Mouse (Mus musculus) gastrocnemius, postnatal 10 days (tissue): ENCODE data around the gene Hexb. TPM values are rescaled to one million over a fixed set of nuclear protein-coding genes. Genes with fewer than 3 reads are reported as not detected.
"Not testable (repeated sequence)": the region's sequence is repeated elsewhere in the genome, so short reads cannot be mapped to it uniquely, and the experiment has no call there.

Source experiments
- DNase-seq: peaks from one replicate; pipeline ENCODE4 v3.0.0; 2021; ENCODE audit warnings: mixed read lengths
- total RNA-seq, 2 experiments: library from RNA; stranded (reverse); gene quantifications; 2 replicates each; pipeline ENCODE4 v1.2.3; 2021

The Hexb gene
- total RNA-seq, 2 experiments from 2014 or later, result 16.2 to 25.9 TPM

- no peak for DNase-seq
Measured at GRCm38 (mm10) chr13:97182821-97183220, 15.3 kb downstream of the Hexb start.

- DNase-seq, result no peak
Measured at GRCm38 (mm10) chr13:97180113-97180828, 17.9 kb downstream of the Hexb start.

- no peak for DNase-seq
Measured at GRCm38 (mm10) chr13:97178943-97179342, 19.2 kb downstream of the Hexb start.

GRCm38 (mm10) chr13:97176731-97177130, 21.4 kb downstream of the Hexb start:
- no peak for DNase-seq

GRCm38 (mm10) chr13:97175520-97176264, 22.5 kb downstream of the Hexb start:
- DNase-seq, result no peak

GRCm38 (mm10) chr13:97145834-97146233, 52.3 kb downstream of the Hexb start:
- DNase-seq, result peak; percentile 39

GRCm38 (mm10) chr13:97142321-97142720, 55.8 kb downstream of the Hexb start:
- DNase-seq, result no peak

- not testable (repeated sequence) for DNase-seq
Measured at GRCm38 (mm10) chr13:97138404-97138931, 59.7 kb downstream of the Hexb start.

- peak; percentile 76 for DNase-seq
Measured at GRCm38 (mm10) chr13:97137466-97138400, 60.4 kb downstream of the Hexb start, which contains the start of the genes Gfm2 and Nsa2. Gfm2 (plus strand) TSS chr13:97137937. Nsa2 (minus strand) TSS chr13:97137937.

- DNase-seq, result not testable (repeated sequence)
Measured at GRCm38 (mm10) chr13:97130413-97130812, 67.7 kb downstream of the Hexb start.

- DNase-seq, result not testable (repeated sequence)
Measured at GRCm38 (mm10) chr13:97129654-97130053, 68.5 kb downstream of the Hexb start.

Other genes with a start within 250 kb of the Hexb start
- gene 1700029F12Rik, start 164.0 kb downstream of the Hexb start, total RNA-seq, result not detected
- under 1 TPM in 1 of 2 experiments, not detected in 1; 0.12 TPM for gene Fam169a, start 131.1 kb downstream of the Hexb start, total RNA-seq
- gene Gm6169, start 99.1 kb downstream of the Hexb start, total RNA-seq, result 10 to 100 TPM in 1 of 2 experiments, under 1 TPM in 1; 0.52 to 13.3 TPM
- gene Gfm2, start 60.4 kb downstream of the Hexb start, total RNA-seq, result 10 to 100 TPM; 32.2 to 35.5 TPM
- gene Nsa2, start 60.4 kb downstream of the Hexb start, total RNA-seq, result 10 to 100 TPM; 77.3 to 84.0 TPM
- gene Enc1, start 42.7 kb upstream of the Hexb start, total RNA-seq, result 1 to 10 TPM; 6.4 to 8.2 TPM